Comparison of ENCODE assay signal across 21 mouse cellular contexts in genomic region chr13:89872725-89873124, GRCm38 (mm10).
"Had no signal": no experiment of that assay in that cellular context is flagged by ENCODE, and none has a peak within 500 bp of the region (broad histone marks: within the 10 kb centered on the region; RNA-seq: fewer than 3 reads in every experiment).

No protein-coding gene starts in this region.

- H3K27ac ChIP-seq: kidney, postnatal 0 days; layer of hippocampus, adult 2 months; left cerebral cortex, adult 2 months; limb, embryonic 13.5 days; liver, embryonic 13.5 days; midbrain, embryonic 12.5 days; midbrain, embryonic 15.5 days; neural tube, embryonic 13.5 days; stomach, postnatal 0 days had no signal

- H3K4me1 ChIP-seq: limb, embryonic 13.5 days; liver, embryonic 13.5 days; midbrain, embryonic 12.5 days; midbrain, embryonic 15.5 days; neural tube, embryonic 13.5 days had no signal

- H3K9me3 ChIP-seq: limb, embryonic 13.5 days; liver, embryonic 13.5 days; midbrain, embryonic 12.5 days; midbrain, embryonic 15.5 days; neural tube, embryonic 13.5 days had no signal

- H3K9ac ChIP-seq: limb, embryonic 13.5 days; liver, embryonic 13.5 days; midbrain, embryonic 12.5 days; midbrain, embryonic 15.5 days; neural tube, embryonic 13.5 days had no signal

- DNase-seq: kidney, adult 9 months; kidney, postnatal 25 days; layer of hippocampus, adult 9-11 months; liver, embryonic 13.5 days; lung, adult 2 months; lung, postnatal 14 days; lung, postnatal 4 days; retina, postnatal 1 day; right cerebral cortex, postnatal 25 days; thymus, adult 2 months; thymus, postnatal 14 days; thymus, postnatal 4 days had no signal

- H3K4me2 ChIP-seq: limb, embryonic 13.5 days; liver, embryonic 13.5 days; midbrain, embryonic 12.5 days; midbrain, embryonic 15.5 days; neural tube, embryonic 13.5 days had no signal

- ATAC-seq: midbrain, embryonic 15.5 days had no signal

- H3K4me3 ChIP-seq: layer of hippocampus, adult 2 months; left cerebral cortex, adult 2 months; limb, embryonic 13.5 days; liver, embryonic 13.5 days; midbrain, embryonic 12.5 days; midbrain, embryonic 15.5 days; myocyte; neural tube, embryonic 13.5 days had no signal

- H3K27me3 ChIP-seq: limb, embryonic 13.5 days; liver, embryonic 13.5 days; midbrain, embryonic 12.5 days; midbrain, embryonic 15.5 days; neural tube, embryonic 13.5 days had no signal

- H3K36me3 ChIP-seq: limb, embryonic 13.5 days; liver, embryonic 13.5 days; midbrain, embryonic 12.5 days; midbrain, embryonic 15.5 days; neural tube, embryonic 13.5 days had no signal
